Mouse (Mus musculus) heart, embryonic 13.5 days (tissue): ENCODE measurements around the gene Adgrl2. TPM values are rescaled to one million over a fixed set of nuclear protein-coding genes. Genes with fewer than 3 reads are reported as not detected.

ENCODE experiments used
- ATAC-seq: fragments of 200-750 bp; cut with Nextera tagmentation; 2 replicates; pipeline ENCODE4 v1.8.0; 2017; ENCODE audit warnings: moderate TSS enrichment; ENCODE audit not compliant: insufficient number of reproducible peaks, low FRiP score, low TSS enrichment; ENCODE audit errors: extremely low read depth
- H3K27ac ChIP-seq: fragments of 300-500 bp; sonication (generic); replicated peaks from 2 replicates; pipeline ENCODE4 v1.5.1; 2015; ENCODE audit warnings: moderate library complexity, mild to moderate bottlenecking, inconsistent platforms
- H3K27me3 ChIP-seq: fragments of 300-500 bp; sonication (generic); replicated peaks from 2 replicates; pipeline ENCODE4 v1.6.1; 2015; ENCODE audit warnings: mild to moderate bottlenecking, inconsistent platforms
- H3K36me3 ChIP-seq: fragments of 300-500 bp; sonication (generic); 2 replicates; pipeline ENCODE4 v1.6.1; 2015; ENCODE audit warnings: mild to moderate bottlenecking, inconsistent platforms
- H3K4me1 ChIP-seq: fragments of 300-500 bp; sonication (generic); 2 replicates; pipeline ENCODE4 v1.6.1; 2015; ENCODE audit warnings: inconsistent platforms
- H3K4me2 ChIP-seq: fragments of 300-500 bp; sonication (generic); 2 replicates; pipeline ENCODE4 v1.6.1; 2015; ENCODE audit warnings: inconsistent platforms, mild to moderate bottlenecking, moderate library complexity
- H3K4me3 ChIP-seq: fragments of 300-500 bp; sonication (generic); 2 replicates; pipeline ENCODE4 v1.5.1; 2015; ENCODE audit warnings: moderate library complexity, mild to moderate bottlenecking, inconsistent platforms
- H3K9ac ChIP-seq: fragments of 300-500 bp; sonication (generic); 2 replicates; pipeline ENCODE4 v1.6.1; 2015; ENCODE audit warnings: inconsistent platforms, mild to moderate bottlenecking, moderate library complexity
- H3K9me3 ChIP-seq: fragments of 300-500 bp; sonication (generic); 2 replicates; pipeline ENCODE4 v1.6.1; 2016; ENCODE audit warnings: inconsistent platforms
- WGBS: fragments of 180-500 bp; shearing (Covaris S2); methylation state at CpG from one replicate; pipeline ENCODE4 v1.1.7; 2015; ENCODE audit warnings: mixed read lengths; 5-methylcytosine and 5-hydroxymethylcytosine counted together
- polyA plus RNA-seq: library from polyadenylated mRNA; unstranded; fragments of >200 nt; fragmentation: Nextera tagmentation; extraction: Ambion mirVana; gene quantifications from 2 replicates; pipeline ENCODE4 v1.2.1, GENCODE M21; 2015

The Adgrl2 gene
- polyA plus RNA-seq, 1 experiment from 2014 or later: 34.4 TPM

DNA sequence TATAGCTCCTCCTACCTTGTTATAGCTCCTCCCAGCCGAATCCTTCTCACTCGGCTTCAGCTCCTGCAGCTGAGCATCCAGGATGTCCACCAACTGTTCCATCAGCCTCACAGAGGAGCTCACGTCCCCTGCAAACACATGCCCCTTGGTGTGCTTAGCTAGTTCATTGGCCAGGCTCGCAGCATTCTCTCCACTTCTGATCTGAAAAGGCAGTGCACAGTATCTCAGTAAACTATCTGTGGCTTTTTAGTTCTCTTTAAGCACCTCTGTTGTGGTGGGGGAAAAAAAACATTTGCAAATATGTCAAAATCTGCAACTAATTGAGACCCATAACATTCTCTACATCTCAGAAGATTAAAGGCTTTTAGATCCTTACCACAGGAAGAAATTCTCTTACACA lies 139.5 kb downstream of the Adgrl2 start:
- no peak for ATAC-seq
- no peak overlapping the region for H3K9ac ChIP-seq
- H3K9me3 ChIP-seq: no peaks in the 10 kb centered on the region
- H3K4me1 ChIP-seq: peaks cover 21% of the 10 kb centered on the region
- H3K4me2 ChIP-seq: no peak overlapping the region
- H3K36me3 ChIP-seq: peaks cover 64% of the 10 kb centered on the region
- no peak overlapping the region for H3K27ac ChIP-seq
- no peak overlapping the region for H3K4me3 ChIP-seq
- no peaks in the 10 kb centered on the region for H3K27me3 ChIP-seq
- 79% methylated on average over 4 of the region's 4 CpGs for whole genome bisulfite sequencing

DNA sequence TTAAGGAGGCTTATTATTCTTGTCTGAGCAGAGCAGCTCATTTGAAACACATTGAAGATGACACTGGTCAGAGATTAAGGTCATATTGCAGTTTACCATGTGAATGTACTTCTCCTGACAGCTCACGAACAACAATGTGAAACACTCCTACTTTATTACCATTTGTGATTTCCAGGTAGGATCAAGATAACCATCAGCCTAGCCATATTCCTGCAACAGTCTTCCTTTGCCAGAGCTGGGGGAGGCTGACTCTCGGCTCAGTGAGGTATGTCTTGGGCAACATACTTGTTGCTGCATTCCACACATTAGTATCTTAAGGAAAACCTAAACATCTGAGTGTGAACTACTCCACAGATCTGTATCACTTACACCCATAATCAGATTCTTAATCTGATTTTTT lies 142.0 kb downstream of the Adgrl2 start:
- no peaks in the 10 kb centered on the region for H3K27me3 ChIP-seq
- H3K4me1 ChIP-seq: peaks cover 9% of the 10 kb centered on the region
- no peak overlapping the region for H3K4me2 ChIP-seq
- no peak for ATAC-seq
- no peak overlapping the region for H3K27ac ChIP-seq
- no peak overlapping the region for H3K9ac ChIP-seq
- H3K36me3 ChIP-seq: peaks cover 78% of the 10 kb centered on the region
- no peaks in the 10 kb centered on the region for H3K9me3 ChIP-seq
- no peak overlapping the region for H3K4me3 ChIP-seq
- WGBS: 76% methylated on average over 2 of the region's 2 CpGs

DNA sequence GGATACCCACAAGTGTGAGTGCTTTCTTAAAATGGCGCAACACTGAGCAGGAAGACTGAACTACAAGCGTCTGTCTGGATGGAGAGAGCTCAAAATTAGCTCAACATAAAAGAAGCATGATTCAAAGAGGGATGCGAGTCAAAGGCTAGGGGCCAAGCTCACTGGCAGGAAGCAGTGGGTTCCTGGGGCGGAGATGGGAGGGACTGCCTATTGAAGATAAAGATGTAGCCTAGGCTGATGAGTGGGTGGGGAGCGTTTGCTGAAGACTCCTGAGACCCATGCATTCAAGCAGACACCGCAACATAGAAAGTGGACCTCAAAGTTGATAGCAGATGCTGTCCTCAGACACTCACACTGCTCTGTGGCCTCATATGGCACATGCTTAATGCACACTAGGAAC lies 146.2 kb downstream of the Adgrl2 start:
- Histone ChIP-seq H3K4me1 (peaks cover 9% of the 10 kb centered on the region), H3K9ac (no peak overlapping the region), H3K4me3 (no peak overlapping the region), H3K27ac (no peak overlapping the region), H3K27me3 (no peaks in the 10 kb centered on the region), H3K4me2 (no peak overlapping the region), H3K36me3 (peaks cover 46% of the 10 kb centered on the region), H3K9me3 (no peaks in the 10 kb centered on the region)
- 69% methylated on average over 6 of the region's 6 CpGs for WGBS
- ATAC-seq: no peak

DNA sequence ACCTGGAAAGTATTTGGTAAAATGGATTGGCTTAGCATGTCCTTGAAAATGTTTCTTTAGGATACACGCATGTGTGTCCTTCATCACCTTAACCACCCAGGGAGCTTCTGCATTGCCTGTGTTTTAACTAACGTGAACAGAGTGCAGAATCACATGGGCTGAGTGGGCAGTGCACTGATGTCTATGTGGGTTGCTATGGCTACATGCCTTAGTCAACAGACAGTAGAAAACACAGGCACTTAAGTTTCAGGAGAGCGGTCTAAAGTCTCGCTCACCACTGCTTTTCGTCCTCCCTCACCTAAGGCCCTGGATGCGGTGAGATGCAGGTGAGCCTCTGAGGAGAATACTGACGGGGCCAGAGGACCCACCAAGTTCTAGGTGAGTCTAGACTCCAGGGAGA lies 147.8 kb downstream of the Adgrl2 start:
- no peak overlapping the region for H3K9ac ChIP-seq
- no peak overlapping the region for H3K27ac ChIP-seq
- no peaks in the 10 kb centered on the region for H3K9me3 ChIP-seq
- no peak for ATAC-seq
- 51% methylated on average over 7 of the region's 7 CpGs for whole genome bisulfite sequencing
- no peak overlapping the region for H3K4me3 ChIP-seq
- no peaks in the 10 kb centered on the region for H3K27me3 ChIP-seq
- H3K36me3 ChIP-seq: peaks cover 46% of the 10 kb centered on the region
- H3K4me1 ChIP-seq: peaks cover 13% of the 10 kb centered on the region
- no peak overlapping the region for H3K4me2 ChIP-seq

DNA sequence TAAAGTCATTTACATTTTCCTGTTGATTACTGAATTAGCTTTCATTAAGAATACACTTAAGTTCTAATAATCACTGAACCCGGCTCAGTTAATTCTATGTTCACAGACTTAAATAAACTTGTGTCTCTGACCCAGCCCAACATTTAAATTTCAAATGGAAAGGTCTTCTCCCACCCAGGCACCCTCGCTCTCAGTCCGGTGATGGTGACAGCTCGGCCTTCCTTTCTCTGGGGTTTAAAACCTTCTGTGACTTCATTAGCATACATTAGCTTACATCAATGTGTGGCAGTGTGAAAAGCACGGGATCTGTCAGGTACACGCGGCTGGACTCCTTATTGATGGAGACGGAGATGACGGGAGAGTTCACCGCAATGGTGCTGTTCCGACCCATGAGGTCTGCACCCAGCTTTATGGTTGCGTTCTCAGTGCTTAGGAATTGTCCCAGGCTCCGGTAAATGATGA lies 151.5 kb downstream of the Adgrl2 start:
- Histone ChIP-seq H3K27me3 (no peaks in the 10 kb centered on the region), H3K9ac (no peak overlapping the region), H3K4me1 (peaks cover 13% of the 10 kb centered on the region), H3K9me3 (no peaks in the 10 kb centered on the region), H3K4me3 (no peak overlapping the region), H3K36me3 (peaks cover 52% of the 10 kb centered on the region), H3K27ac (no peak overlapping the region), H3K4me2 (no peak overlapping the region)
- WGBS: 87% methylated on average over 13 of the region's 13 CpGs
- ATAC-seq: no peak

DNA sequence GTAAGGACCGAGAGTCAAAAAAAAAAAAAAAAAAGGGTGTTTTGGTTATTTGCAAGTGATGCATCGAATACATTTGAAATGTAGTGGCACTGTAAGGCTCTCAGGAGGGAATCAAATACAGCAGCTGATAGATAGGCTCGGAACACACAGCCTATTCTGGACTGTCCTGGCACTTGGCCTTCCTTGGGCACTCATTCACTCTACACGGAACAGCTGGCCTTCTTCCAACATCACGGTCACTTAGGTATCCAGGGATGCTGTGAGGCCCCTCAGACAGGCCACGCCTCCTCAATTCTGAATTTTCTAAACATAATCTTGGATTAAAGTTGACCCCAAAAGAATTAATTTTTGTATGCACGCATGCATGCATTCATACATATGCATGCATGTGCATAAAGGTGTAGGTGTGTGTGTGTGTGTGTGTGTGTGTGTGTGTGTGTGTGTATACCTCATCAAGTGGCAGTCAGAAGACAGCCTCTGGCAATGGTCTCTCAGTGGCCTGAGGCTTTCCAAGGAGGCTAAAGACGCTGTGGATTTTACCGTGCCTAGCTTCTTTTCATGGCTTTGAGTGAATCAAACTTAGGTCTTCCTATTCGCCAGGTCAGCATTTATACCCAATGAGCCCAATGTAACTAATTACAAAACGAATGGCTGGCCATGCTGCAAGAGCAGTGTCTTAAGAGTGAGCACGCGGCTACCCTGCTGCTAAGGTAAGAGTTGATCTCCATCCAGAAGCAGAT lies 152.1 kb downstream of the Adgrl2 start:
- 72% methylated on average over 13 of the region's 13 CpGs for WGBS
- no peaks in the 10 kb centered on the region for H3K9me3 ChIP-seq
- H3K27ac ChIP-seq: no peak overlapping the region
- H3K36me3 ChIP-seq: peaks cover 57% of the 10 kb centered on the region
- no peak overlapping the region for H3K9ac ChIP-seq
- no peaks in the 10 kb centered on the region for H3K27me3 ChIP-seq
- H3K4me3 ChIP-seq: no peak overlapping the region
- H3K4me1 ChIP-seq: peaks cover 13% of the 10 kb centered on the region
- ATAC-seq: no peak
- H3K4me2 ChIP-seq: no peak overlapping the region

DNA sequence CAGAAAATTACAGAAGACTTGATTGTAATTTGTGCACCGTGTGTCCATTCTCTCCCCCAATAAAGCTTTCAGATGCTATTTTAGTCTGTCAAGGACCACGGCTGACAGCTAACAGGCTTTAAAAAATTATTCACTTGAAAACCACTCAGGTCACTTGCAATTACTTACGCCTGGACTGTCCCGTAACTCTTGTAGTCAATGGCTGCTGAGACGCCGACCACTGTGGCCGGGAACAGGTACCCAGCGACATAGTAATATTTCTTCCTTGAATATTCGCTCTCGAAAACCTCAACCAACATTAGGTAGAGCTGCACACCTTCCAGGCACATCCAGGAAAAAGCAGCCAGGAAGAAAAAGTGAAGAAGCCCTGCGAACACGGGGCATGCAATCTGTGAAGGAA lies 155.2 kb downstream of the Adgrl2 start:
- Histone ChIP-seq H3K4me1 (peaks cover 10% of the 10 kb centered on the region), H3K4me3 (no peak overlapping the region), H3K27ac (no peak overlapping the region), H3K27me3 (no peaks in the 10 kb centered on the region), H3K9me3 (no peaks in the 10 kb centered on the region), H3K9ac (no peak overlapping the region), H3K36me3 (peaks cover 71% of the 10 kb centered on the region), H3K4me2 (no peak overlapping the region)
- ATAC-seq: no peak
- WGBS: 79% methylated on average over 12 of the region's 12 CpGs

DNA sequence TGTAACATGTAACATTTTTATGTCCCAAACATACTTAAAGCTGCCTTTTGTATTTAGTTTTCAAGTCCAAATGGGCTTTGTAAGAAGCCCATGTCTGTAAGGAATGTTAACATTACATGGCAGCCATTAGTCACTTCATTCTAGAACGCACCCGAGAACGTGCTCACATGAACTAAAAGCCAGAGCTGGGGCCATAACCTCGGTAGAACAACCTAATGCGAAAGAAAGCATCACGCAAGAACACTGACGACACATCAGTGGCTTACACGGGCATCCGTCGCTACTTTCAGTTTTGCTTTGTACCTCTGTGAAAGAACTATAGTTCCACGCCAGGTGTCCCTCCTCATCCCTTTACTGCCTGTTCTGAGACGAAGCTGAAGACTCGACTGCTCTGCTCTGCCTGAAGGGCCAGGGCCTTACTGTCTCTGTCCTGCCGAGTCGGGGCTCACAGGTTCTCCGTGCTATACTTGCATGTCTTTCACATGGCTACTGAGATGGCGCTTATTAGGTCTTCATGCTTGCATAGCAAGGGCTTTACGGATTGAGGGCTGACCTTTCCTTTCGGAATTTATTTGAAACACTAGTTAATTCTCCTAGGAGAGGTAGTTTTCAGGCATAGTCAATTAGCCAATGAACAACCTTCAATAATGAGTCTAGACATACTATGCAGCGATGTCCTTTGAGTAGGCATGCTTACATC lies 157.1 kb downstream of the Adgrl2 start:
- Histone ChIP-seq H3K27ac (no peak overlapping the region), H3K4me2 (no peak overlapping the region), H3K4me3 (no peak overlapping the region), H3K9ac (no peak overlapping the region), H3K27me3 (no peaks in the 10 kb centered on the region), H3K9me3 (no peaks in the 10 kb centered on the region), H3K36me3 (peaks cover 78% of the 10 kb centered on the region), H3K4me1 (peaks cover 9% of the 10 kb centered on the region)
- WGBS: 89% methylated on average over 20 of the region's 20 CpGs
- ATAC-seq: no peak

DNA sequence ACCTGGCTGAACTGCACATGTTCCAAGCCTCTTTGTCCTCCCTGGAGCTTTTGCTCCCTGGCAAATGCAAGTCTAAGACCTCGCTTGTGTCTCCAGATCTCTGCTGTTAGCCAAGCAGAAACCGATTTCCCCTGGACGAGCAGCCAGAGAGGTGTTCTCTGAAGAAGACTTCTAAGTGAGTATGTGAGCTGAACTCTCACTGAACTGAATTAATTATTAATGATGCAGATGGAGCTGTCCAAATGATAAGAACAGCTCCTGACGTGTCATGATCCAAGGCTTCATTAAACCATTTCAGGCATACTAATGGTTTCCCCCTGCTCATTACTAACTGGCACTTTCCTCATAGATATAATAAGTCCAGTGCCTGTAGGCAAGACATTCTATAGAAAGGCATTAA lies 158.4 kb downstream of the Adgrl2 start:
- H3K27me3 ChIP-seq: no peaks in the 10 kb centered on the region
- H3K4me1 ChIP-seq: peaks cover 5% of the 10 kb centered on the region
- no peak overlapping the region for H3K27ac ChIP-seq
- no peaks in the 10 kb centered on the region for H3K9me3 ChIP-seq
- ATAC-seq: no peak
- H3K36me3 ChIP-seq: peaks cover 70% of the 10 kb centered on the region
- no peak overlapping the region for H3K4me3 ChIP-seq
- no peak overlapping the region for H3K9ac ChIP-seq
- H3K4me2 ChIP-seq: no peak overlapping the region
- WGBS: 50% methylated on average over 4 of the region's 4 CpGs

DNA sequence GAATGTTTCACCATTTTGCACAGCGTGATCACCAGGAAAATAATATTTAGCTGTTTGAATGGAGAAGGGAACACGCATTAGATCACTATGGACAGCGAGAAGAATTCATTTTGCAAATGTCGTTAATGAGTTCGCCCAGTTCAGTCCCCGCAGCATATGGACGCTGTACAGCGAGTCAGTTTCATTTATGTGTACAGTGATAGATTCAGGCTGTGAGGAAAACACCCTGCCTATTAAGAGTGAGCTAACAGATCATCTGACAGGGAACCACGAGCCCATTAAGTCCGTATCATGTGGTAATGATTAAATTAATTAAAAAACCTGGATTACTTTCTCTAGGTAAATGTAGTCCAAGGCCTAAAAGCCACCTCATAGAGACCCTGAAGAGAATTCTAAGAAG lies 161.8 kb downstream of the Adgrl2 start:
- H3K4me1 ChIP-seq: peaks cover 5% of the 10 kb centered on the region
- no peak overlapping the region for H3K4me2 ChIP-seq
- 85% methylated on average over 10 of the region's 10 CpGs for WGBS
- no peaks in the 10 kb centered on the region for H3K27me3 ChIP-seq
- no peak overlapping the region for H3K4me3 ChIP-seq
- H3K9me3 ChIP-seq: no peaks in the 10 kb centered on the region
- ATAC-seq: no peak
- peaks cover 71% of the 10 kb centered on the region for H3K36me3 ChIP-seq
- no peak overlapping the region for H3K27ac ChIP-seq
- H3K9ac ChIP-seq: no peak overlapping the region

DNA sequence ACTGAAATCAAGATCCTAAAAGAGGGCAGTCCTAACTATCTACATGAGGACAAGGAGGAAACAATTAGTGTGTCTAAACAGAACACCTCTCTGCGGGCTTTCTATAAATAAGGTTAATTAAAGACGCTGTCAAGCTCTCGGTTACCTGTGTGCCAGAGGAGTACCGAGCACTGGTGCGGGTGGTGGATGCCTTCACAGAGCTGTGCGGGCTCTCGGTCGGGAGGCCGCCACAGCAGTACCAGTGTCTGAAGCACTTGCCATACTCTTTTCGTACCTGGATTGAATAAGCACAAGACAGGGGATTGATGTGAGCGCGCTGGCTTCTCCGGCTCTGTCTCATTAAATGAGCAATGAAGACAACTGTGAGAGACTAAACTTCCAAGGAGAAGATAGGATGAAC lies 166.8 kb downstream of the Adgrl2 start:
- Histone ChIP-seq H3K27me3 (no peaks in the 10 kb centered on the region), H3K4me3 (no peak overlapping the region), H3K4me2 (no peak overlapping the region), H3K27ac (no peak overlapping the region), H3K4me1 (no peaks in the 10 kb centered on the region), H3K36me3 (peaks cover 90% of the 10 kb centered on the region), H3K9me3 (no peaks in the 10 kb centered on the region), H3K9ac (no peak overlapping the region)
- no peak for ATAC-seq
- WGBS: 94% methylated on average over 13 of the region's 13 CpGs

DNA sequence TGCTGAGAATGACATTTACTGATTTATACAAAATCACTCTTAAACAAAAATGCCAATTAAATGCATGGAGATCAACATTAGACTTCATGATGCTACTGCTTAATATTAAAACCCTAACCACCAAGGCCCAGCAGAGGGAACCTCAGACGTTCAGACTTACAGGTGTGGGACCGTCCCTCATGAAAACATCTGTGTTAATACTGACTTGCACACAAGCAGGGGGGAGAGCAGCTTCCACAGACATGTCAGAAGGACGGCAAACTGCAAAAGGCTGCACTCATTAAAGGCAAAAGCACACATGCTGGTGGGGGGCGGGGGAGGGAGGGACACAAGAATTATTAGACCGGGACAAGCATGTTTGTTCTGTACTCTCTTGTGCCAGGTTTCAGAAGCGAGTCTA lies 168.7 kb downstream of the Adgrl2 start:
- Histone ChIP-seq H3K27ac (no peak overlapping the region), H3K9ac (no peak overlapping the region), H3K4me2 (no peak overlapping the region), H3K9me3 (no peaks in the 10 kb centered on the region), H3K27me3 (no peaks in the 10 kb centered on the region), H3K4me1 (no peaks in the 10 kb centered on the region), H3K4me3 (no peak overlapping the region), H3K36me3 (peaks cover 99% of the 10 kb centered on the region)
- no peak for ATAC-seq
- WGBS: 88% methylated on average over 6 of the region's 6 CpGs
